9 mouse cellular contexts compared by ENCODE assay signal in the genomic region with DNA sequence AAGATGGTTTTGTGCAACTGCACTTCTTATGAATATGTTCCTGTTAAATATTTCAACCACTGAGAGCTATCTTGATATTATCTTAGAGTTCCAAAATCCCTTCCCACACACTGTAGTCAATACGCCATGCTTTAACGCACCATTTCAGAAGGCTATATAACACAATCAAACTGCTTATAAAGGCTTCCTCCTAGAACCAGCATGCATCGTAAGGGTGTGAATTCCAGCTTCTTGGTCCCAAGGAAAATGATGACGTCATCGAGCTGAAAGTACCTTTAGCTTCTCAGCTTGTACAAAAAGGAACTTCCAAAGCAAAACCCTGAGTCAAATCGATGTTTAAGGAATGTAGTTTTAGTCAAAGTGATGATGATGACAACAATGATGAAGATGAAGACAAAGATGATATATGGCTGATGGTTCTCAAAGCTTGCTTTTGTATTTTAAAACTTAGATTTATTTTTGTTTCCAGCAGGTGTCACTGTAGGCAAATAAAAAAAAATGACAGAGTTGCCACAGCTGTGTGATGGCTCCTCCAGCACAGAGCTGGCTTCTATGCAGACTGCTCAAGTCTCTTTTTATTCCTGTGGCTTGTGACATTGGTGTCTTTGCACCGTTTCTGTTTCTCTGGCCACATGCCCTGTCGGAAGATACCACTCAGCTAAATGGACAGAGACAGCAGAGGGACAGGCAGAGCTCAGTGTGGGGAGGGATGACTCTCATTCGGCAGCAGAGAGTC.
DNase-seq lines count a peak whose midpoint lies in the region; ATAC-seq and TF ChIP-seq lines count a peak whose summit lies in the region.
"Had no signal": no experiment of that assay in that cellular context is flagged by ENCODE, and none has a peak within 500 bp of the region (broad histone marks: within the 10 kb centered on the region; RNA-seq: fewer than 3 reads in every experiment).

No protein-coding gene starts in this region.

- TF ChIP-seq POLR2A in kidney, adult 2 months (IDR thresholded peaks at IDR 0.05; ENCODE audit: low read depth, low read length): no peak

- 0 out of 2 replicates have a peak, but pooled peaks have one; percentile 24 for TF ChIP-seq CTCF in kidney, adult 2 months (conservative IDR thresholded peaks at IDR 0.05; ENCODE audit: insufficient read depth, insufficient read length, low read depth, low read length)

- H3K27me3 ChIP-seq in kidney, adult 2 months (replicated peaks; ENCODE audit: control insufficient read depth, insufficient read depth, low read length): no peaks in the 10 kb centered on the region
- H3K27me3 ChIP-seq in embryonic facial prominence, embryonic 10.5 days (replicated peaks; ENCODE audit: low read depth, poor library complexity, severe bottlenecking): no peaks in the 10 kb centered on the region
- H3K27me3 ChIP-seq in neural tube, embryonic 14.5 days (ENCODE audit: control insufficient read depth, insufficient read depth, low read length): no peaks in the 10 kb centered on the region
- H3K27me3 ChIP-seq in heart, embryonic 11.5 days (ENCODE audit: control insufficient read depth, insufficient read depth, low read length): no peaks in the 10 kb centered on the region

- H3K36me3 ChIP-seq in kidney, adult 2 months (ENCODE audit: control insufficient read depth, insufficient read depth, low read length): no peaks in the 10 kb centered on the region
- no peaks in the 10 kb centered on the region for H3K36me3 ChIP-seq in embryonic facial prominence, embryonic 10.5 days (replicated peaks)
- H3K36me3 ChIP-seq in neural tube, embryonic 14.5 days (ENCODE audit: control insufficient read depth, insufficient read depth, low read length): no peaks in the 10 kb centered on the region
- H3K36me3 ChIP-seq in heart, embryonic 11.5 days (ENCODE audit: control insufficient read depth, insufficient read depth, low read length): no peaks in the 10 kb centered on the region
- H3K36me3 ChIP-seq: heart, embryonic 13.5 days had no signal

- H3K9ac ChIP-seq in neural tube, embryonic 14.5 days (replicated peaks; ENCODE audit: low read depth, low read length): no peak overlapping the region
- no peak overlapping the region for H3K9ac ChIP-seq in heart, embryonic 11.5 days (ENCODE audit: low read depth, low read length)
- H3K9ac ChIP-seq: heart, embryonic 13.5 days had no signal

- no peak overlapping the region for H3K4me3 ChIP-seq in kidney, adult 2 months (ENCODE audit: insufficient read depth, low read depth, low read length)
- H3K4me3 ChIP-seq in embryonic facial prominence, embryonic 10.5 days: no peak overlapping the region
- H3K4me3 ChIP-seq in neural tube, embryonic 14.5 days (ENCODE audit: low read depth, low read length): no peak overlapping the region
- no peak overlapping the region for H3K4me3 ChIP-seq in heart, embryonic 11.5 days (ENCODE audit: low read depth, low read length)
- H3K4me3 ChIP-seq: heart, embryonic 13.5 days had no signal

- no peak overlapping the region for H3K27ac ChIP-seq in kidney, adult 2 months (ENCODE audit: insufficient read depth, low read depth, low read length)
- no peak overlapping the region for H3K27ac ChIP-seq in embryonic facial prominence, embryonic 10.5 days (replicated peaks)
- no peak overlapping the region for H3K27ac ChIP-seq in neural tube, embryonic 14.5 days (ENCODE audit: low read depth, low read length)
- H3K27ac ChIP-seq in heart, embryonic 11.5 days (ENCODE audit: low read depth, low read length): no peak overlapping the region
- H3K27ac ChIP-seq: heart, embryonic 13.5 days had no signal

- no peak overlapping the region for H3K4me2 ChIP-seq in neural tube, embryonic 14.5 days (ENCODE audit: low read depth, low read length)
- no peak overlapping the region for H3K4me2 ChIP-seq in heart, embryonic 11.5 days
- H3K4me2 ChIP-seq: heart, embryonic 13.5 days had no signal

- H3K9me3 ChIP-seq in embryonic facial prominence, embryonic 10.5 days: no peaks in the 10 kb centered on the region
- H3K9me3 ChIP-seq in neural tube, embryonic 14.5 days (ENCODE audit: control insufficient read depth, low read length): no peaks in the 10 kb centered on the region
- H3K9me3 ChIP-seq in heart, embryonic 11.5 days (replicated peaks; ENCODE audit: control insufficient read depth, low read length): no peaks in the 10 kb centered on the region
- H3K9me3 ChIP-seq: heart, embryonic 13.5 days had no signal

- peak; percentile 89 for ATAC-seq in neural tube, embryonic 14.5 days (ENCODE audit: low read depth)
- no peak for ATAC-seq in heart, embryonic 11.5 days (replicated peaks; ENCODE audit: insufficient number of reproducible peaks, low FRiP score, low TSS enrichment)

- DNase-seq in kidney, adult 2 months: peak; percentile 7
- no peak for DNase-seq in kidney, adult 11 months
- DNase-seq in embryonic facial prominence, embryonic 10.5 days (ENCODE audit: low spot score): peak; percentile 11
- peak; percentile 10 to 20 for DNase-seq in layer of hippocampus, adult 8-10 months (ENCODE audit: low spot score in 2 of 2)
- no peak for DNase-seq in gastrocnemius, postnatal 25 days
- no peak for DNase-seq in MN1 (ENCODE audit: low spot score)

- 62% methylated on average over 9 of the region's 9 CpGs for WGBS in kidney, adult 2 months
- WGBS in embryonic facial prominence, embryonic 10.5 days: 71% methylated on average over 9 of the region's 9 CpGs
- 58% methylated on average over 9 of the region's 9 CpGs for WGBS in neural tube, embryonic 14.5 days
- 58% methylated on average over 9 of the region's 9 CpGs for WGBS in heart, embryonic 11.5 days (ENCODE audit: insufficient replicate concordance)

- H3K4me1 ChIP-seq in kidney, adult 2 months (ENCODE audit: control insufficient read depth, insufficient read depth, low read length): no peaks in the 10 kb centered on the region
- 0 out of 2 replicates have a peak, but pooled peaks cover 3% of the 10 kb centered on the region for H3K4me1 ChIP-seq in embryonic facial prominence, embryonic 10.5 days
- H3K4me1 ChIP-seq in neural tube, embryonic 14.5 days (ENCODE audit: control insufficient read depth, insufficient read depth, low read length): no peaks in the 10 kb centered on the region
- H3K4me1 ChIP-seq in heart, embryonic 11.5 days (ENCODE audit: control insufficient read depth, insufficient read depth, low read length): no peaks in the 10 kb centered on the region
- H3K4me1 ChIP-seq: heart, embryonic 13.5 days had no signal

Comparison
In these comparisons a context has a peak if more than half of its experiments do, and no peak if none do; other contexts are left out.
1. DNase-seq: peak in kidney, adult 2 months (single experiment), embryonic facial prominence, embryonic 10.5 days (single experiment) and layer of hippocampus, adult 8-10 months (2 of 2); none in kidney, adult 11 months (single experiment), gastrocnemius, postnatal 25 days (single experiment) and MN1 (single experiment).